Mouse (Mus musculus): Measurements from ENCODE around the gene Egfl8. TPM values are rescaled to one million over a fixed set of nuclear protein-coding genes. Genes with fewer than 3 reads are reported as not detected.
A peak's percentile ranks its signal among the peaks of the same experiment; 100 is the strongest.

Egfl8 gene
- polyA plus RNA-seq, 1 experiment from 2014 or later, result 5.2 TPM

DNA sequence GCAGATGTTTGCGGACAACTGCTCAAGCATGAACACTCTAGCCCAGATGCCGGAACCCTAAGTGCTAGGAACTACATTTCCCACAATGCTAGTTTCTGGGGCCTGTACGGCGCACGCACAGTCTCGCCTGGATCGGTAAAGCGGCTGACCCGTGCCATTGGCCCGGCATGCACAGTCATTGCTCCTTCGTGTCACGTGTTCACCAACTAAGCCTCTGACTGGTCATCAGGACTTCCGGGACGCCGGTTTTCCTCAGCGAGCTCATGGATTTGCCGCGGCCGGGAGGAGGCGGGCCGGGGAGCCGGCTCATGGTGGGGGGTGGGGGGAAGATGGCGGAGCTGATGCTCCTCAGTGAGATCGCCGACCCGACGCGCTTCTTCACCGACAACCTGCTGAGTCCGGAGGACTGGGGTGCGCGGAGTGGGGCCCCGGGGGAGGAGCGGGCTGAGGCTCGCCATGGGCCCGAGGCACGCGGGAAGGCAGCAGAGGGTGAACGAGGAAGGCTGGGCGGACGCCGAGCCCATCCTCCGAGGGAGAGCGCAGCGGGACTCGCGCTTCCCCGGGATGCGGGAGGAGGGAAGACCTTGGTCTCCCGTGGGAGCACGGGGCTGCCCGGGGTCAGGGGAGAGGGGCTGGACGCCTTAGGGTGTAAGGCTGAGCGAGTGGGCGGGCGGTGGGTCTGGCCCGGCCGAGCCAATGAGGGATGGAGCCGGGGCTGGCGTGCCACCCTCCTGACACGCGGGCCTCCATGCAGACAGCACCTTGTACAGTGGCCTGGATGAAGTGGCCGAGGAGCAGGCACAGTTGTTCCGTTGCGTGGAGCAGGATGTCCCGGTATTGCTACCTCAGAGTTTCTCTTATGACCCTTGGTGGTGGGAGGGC lies 31.4 kb upstream of the Egfl8 start, which contains the start of gene Atf6b:
Atf6b (plus strand) TSS at position 241 of the 882 bp plus-strand sequence.
- peak; percentile 5 for TF ChIP-seq CTCF (IDR thresholded peaks at IDR 0.05)
- no peak for TF ChIP-seq EP300 (IDR thresholded peaks at IDR 0.05)
- H3K27me3 ChIP-seq (replicated peaks; ENCODE audit: insufficient read depth, low read length), result no peaks in the 10 kb centered on the region
- peak within 1 kb of the TSS; percentile 88 for H3K4me3 ChIP-seq (ENCODE audit: low read depth, low read length)
- ATAC-seq (peak; percentile 97), DNase-seq (ENCODE audit: low spot score) (peak; percentile 100)
- peak within 1 kb of the TSS; percentile 77 for H3K9ac ChIP-seq (replicated peaks; ENCODE audit: low read depth)
- peak within 1 kb of the TSS; percentile 57 for H3K27ac ChIP-seq (ENCODE audit: low read length)
- under 1% methylated on average over 63 of the region's 66 CpGs for WGBS
- peaks cover 12% of the 10 kb centered on the region for H3K4me1 ChIP-seq (ENCODE audit: insufficient read depth, low read depth, low read length)
- H3K9me3 ChIP-seq (ENCODE audit: low read length), result no peaks in the 10 kb centered on the region
- no peaks in the 10 kb centered on the region for H3K36me3 ChIP-seq (ENCODE audit: insufficient read depth, low read length)
- H3K4me2 ChIP-seq (replicated peaks; ENCODE audit: low read depth, low read length), result peak within 1 kb of the TSS; percentile 95

DNA sequence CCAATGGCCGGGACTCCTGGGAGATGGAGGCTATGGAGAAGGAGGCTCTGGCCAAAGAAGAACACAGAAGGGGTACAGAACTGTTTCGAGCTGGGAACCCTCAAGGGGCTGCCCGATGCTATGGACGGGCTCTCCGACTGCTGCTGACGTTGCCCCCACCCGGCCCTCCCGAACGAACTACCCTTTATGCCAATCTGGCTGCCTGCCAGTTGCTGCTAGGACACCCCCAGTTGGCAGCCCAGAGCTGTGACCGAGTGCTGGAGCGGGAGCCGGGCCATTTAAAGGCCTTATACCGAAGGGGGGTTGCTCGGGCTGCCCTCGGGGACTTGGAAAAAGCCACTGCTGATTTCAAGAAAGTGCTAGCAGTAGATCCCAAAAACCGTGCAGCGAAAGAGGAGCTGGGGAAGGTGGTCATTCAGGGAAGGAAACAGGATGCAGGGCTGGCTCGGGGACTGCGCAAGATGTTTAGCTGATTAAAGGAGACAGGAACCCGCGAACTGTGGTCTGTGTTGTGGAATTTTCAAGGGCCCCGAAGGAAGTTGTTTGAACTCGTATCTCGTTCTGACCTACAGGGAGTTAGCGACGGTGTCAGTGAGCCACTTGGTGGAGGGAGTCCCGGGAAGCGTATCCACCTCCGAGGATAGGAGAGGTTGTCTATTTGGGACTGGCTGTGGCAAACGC lies 30.2 kb upstream of the Egfl8 start:
- Histone ChIP-seq H3K4me1 (ENCODE audit: insufficient read depth, low read depth, low read length) (peaks cover 12% of the 10 kb centered on the region), H3K4me3 (ENCODE audit: low read depth, low read length) (no peak overlapping the region), H3K27me3 (replicated peaks; ENCODE audit: insufficient read depth, low read length) (no peaks in the 10 kb centered on the region), H3K9ac (replicated peaks; ENCODE audit: low read depth) (no peak overlapping the region), H3K9me3 (ENCODE audit: low read length) (no peaks in the 10 kb centered on the region), H3K36me3 (ENCODE audit: insufficient read depth, low read length) (no peaks in the 10 kb centered on the region), H3K4me2 (replicated peaks; ENCODE audit: low read depth, low read length) (peak overlapping the region; percentile 67), H3K27ac (ENCODE audit: low read length) (peak overlapping the region; percentile 47; the same call in 1 of the 2 replicates)
- no peak for DNase-seq (ENCODE audit: low spot score)
- WGBS, result 73% methylated on average over 30 of the region's 30 CpGs
- ATAC-seq, result no peak
- TF ChIP-seq CTCF (IDR thresholded peaks at IDR 0.05) (no peak), EP300 (IDR thresholded peaks at IDR 0.05) (no peak)

DNA sequence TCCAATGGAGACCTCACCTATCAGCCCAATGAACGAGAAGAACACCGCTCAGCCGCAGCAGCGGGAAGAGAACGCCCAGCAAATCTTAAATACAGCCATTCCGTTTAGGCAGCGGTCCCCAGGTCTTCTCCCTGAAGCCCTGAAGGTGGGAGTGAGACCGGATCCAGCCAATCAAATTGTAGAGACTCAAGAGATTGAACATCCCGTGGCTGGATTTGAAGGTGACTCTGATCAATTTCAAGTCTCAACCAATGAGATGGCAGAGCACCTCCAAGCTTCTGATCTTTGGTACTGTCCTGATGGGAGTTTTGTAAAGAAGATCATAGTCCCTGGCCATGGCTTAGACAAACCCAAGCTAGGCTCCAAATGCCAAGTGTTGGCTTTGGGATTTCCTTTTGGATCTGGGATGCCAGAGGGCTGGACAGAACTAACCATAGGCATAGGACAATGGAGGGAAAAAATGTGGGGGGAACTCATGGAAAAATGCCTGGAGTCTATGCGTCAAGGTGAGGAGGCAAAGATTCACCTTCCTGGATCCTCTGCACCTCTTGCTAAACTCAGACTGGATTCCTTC lies 29.6 kb upstream of the Egfl8 start:
- peak overlapping the region; percentile 85; the same call in 1 of the 2 replicates for H3K27ac ChIP-seq (ENCODE audit: low read length)
- H3K27me3 ChIP-seq (replicated peaks; ENCODE audit: insufficient read depth, low read length), result no peaks in the 10 kb centered on the region

DNA sequence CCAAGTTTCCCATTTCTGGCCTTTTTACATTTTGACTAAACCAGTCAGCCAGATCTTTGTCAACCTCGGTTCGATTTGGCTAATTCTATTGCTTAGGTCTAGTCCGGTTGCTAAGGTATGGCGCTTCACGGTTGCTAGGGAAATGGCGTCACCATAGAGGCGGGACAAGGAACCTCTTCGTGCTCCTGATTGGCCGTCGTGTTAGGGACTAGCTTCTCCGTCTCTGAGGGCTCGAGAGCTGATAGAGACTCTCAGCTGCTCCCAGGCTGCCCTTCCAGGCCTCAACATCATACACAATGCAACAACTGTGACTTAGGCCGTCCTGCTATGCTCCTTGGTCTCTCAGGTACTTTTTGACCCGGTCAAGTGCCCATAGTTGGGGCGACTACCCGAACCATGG lies 28.8 kb upstream of the Egfl8 start, which contains the start of gene Fkbpl:
Fkbpl (plus strand) TSS at position 157 of the 400 bp plus-strand sequence.
- peak; percentile 78 for ATAC-seq
- no peak for TF ChIP-seq CTCF (IDR thresholded peaks at IDR 0.05)
- TF ChIP-seq EP300 (IDR thresholded peaks at IDR 0.05), result no peak
- H3K27ac ChIP-seq (ENCODE audit: low read length), result peak within 1 kb of the TSS; percentile 85

More for the DNA sequence above, 29.6 kb upstream of the Egfl8 start:
- TF ChIP-seq EP300 (IDR thresholded peaks at IDR 0.05) (no peak), CTCF (IDR thresholded peaks at IDR 0.05) (no peak)
- DNase-seq (ENCODE audit: low spot score), result no peak
- Histone ChIP-seq H3K9ac (replicated peaks; ENCODE audit: low read depth) (peak overlapping the region; percentile 58), H3K36me3 (ENCODE audit: insufficient read depth, low read length) (no peaks in the 10 kb centered on the region), H3K4me1 (ENCODE audit: insufficient read depth, low read depth, low read length) (peaks cover 12% of the 10 kb centered on the region), H3K9me3 (ENCODE audit: low read length) (no peaks in the 10 kb centered on the region), H3K4me2 (replicated peaks; ENCODE audit: low read depth, low read length) (peak overlapping the region; percentile 67), H3K4me3 (ENCODE audit: low read depth, low read length) (peak overlapping the region; percentile 54)
- 36% methylated on average over 10 of the region's 10 CpGs for WGBS
- ATAC-seq, result no peak

DNA sequence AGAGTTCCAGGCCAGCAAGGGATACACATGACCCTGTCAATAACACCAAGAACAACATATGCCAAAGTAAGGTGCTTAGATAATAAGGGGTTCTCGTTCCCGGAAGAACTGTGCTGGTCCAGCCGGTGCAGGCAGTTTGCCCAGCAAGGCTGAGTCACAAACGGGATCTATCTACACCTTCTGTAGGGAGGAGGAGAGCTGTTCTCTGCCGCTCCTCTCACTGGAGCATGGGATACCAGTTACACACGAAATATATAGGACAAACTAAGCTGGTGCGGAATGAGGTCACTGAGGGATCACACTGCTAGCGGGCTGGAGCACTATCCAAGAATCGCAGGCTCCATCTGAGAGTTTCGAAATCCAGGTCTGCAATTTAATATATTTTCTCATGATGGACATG lies 28.2 kb upstream of the Egfl8 start:
- peaks cover 15% of the 10 kb centered on the region for H3K4me1 ChIP-seq (ENCODE audit: insufficient read depth, low read depth, low read length)
- H3K4me2 ChIP-seq (replicated peaks; ENCODE audit: low read depth, low read length), result no peak overlapping the region
- H3K4me3 ChIP-seq (ENCODE audit: low read depth, low read length), result no peak overlapping the region
- H3K36me3 ChIP-seq (ENCODE audit: insufficient read depth, low read length), result no peaks in the 10 kb centered on the region
- H3K27ac ChIP-seq (ENCODE audit: low read length), result no peak overlapping the region
- H3K27me3 ChIP-seq (replicated peaks; ENCODE audit: insufficient read depth, low read length), result no peaks in the 10 kb centered on the region
- H3K9me3 ChIP-seq (ENCODE audit: low read length), result no peaks in the 10 kb centered on the region
- H3K9ac ChIP-seq (replicated peaks; ENCODE audit: low read depth), result no peak overlapping the region
- no peak for DNase-seq (ENCODE audit: low spot score)
- no peak for ATAC-seq
- 74% methylated on average over 10 of the region's 10 CpGs for WGBS
- TF ChIP-seq EP300 (IDR thresholded peaks at IDR 0.05), result no peak
- TF ChIP-seq CTCF (IDR thresholded peaks at IDR 0.05), result no peak

More for the DNA sequence above, 28.8 kb upstream of the Egfl8 start, which contains the start of gene Fkbpl:
- no peaks in the 10 kb centered on the region for H3K36me3 ChIP-seq (ENCODE audit: insufficient read depth, low read length)
- peak within 1 kb of the TSS; percentile 54 for H3K4me3 ChIP-seq (ENCODE audit: low read depth, low read length)
- WGBS, result under 1% methylated on average over 16 of the region's 16 CpGs
- peak; percentile 98 for DNase-seq (ENCODE audit: low spot score)
- no peaks in the 10 kb centered on the region for H3K27me3 ChIP-seq (replicated peaks; ENCODE audit: insufficient read depth, low read length)
- H3K9me3 ChIP-seq (ENCODE audit: low read length), result no peaks in the 10 kb centered on the region
- H3K4me1 ChIP-seq (ENCODE audit: insufficient read depth, low read depth, low read length), result peaks cover 15% of the 10 kb centered on the region
- H3K9ac ChIP-seq (replicated peaks; ENCODE audit: low read depth), result peak within 1 kb of the TSS; percentile 58
- H3K4me2 ChIP-seq (replicated peaks; ENCODE audit: low read depth, low read length), result peak within 1 kb of the TSS; percentile 67

DNA sequence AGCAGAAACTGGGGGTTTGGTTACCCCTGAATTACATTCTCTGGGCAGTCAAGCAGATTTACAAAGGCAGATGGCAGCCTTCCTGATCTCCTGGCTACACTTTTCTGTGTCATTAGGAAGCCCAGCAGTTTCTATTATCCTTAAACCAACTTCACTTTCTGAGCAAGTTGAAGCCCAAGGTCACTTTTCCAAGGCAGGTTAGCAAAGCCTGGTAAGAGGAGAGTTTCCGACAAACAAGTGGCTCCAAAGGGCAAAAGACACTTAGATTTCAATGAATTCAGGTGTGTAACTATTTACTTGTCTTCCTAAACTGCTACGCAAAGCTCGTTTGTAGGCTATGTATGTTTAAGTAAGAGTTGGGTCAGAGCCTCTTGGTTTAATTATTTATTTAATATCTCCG lies 27.6 kb upstream of the Egfl8 start:
- DNase-seq (ENCODE audit: low spot score) (no peak), ATAC-seq (no peak)
- no peaks in the 10 kb centered on the region for H3K36me3 ChIP-seq (ENCODE audit: insufficient read depth, low read length)
- H3K4me1 ChIP-seq (ENCODE audit: insufficient read depth, low read depth, low read length), result peaks cover 15% of the 10 kb centered on the region
- H3K9me3 ChIP-seq (ENCODE audit: low read length), result no peaks in the 10 kb centered on the region
- H3K27ac ChIP-seq (ENCODE audit: low read length), result no peak overlapping the region
- H3K4me2 ChIP-seq (replicated peaks; ENCODE audit: low read depth, low read length), result no peak overlapping the region
- no peak overlapping the region for H3K4me3 ChIP-seq (ENCODE audit: low read depth, low read length)
- TF ChIP-seq CTCF (IDR thresholded peaks at IDR 0.05) (no peak), EP300 (IDR thresholded peaks at IDR 0.05) (no peak)
- no peaks in the 10 kb centered on the region for H3K27me3 ChIP-seq (replicated peaks; ENCODE audit: insufficient read depth, low read length)
- no peak overlapping the region for H3K9ac ChIP-seq (replicated peaks; ENCODE audit: low read depth)
- 82% methylated on average over 4 of the region's 4 CpGs for WGBS
